Mouse (Mus musculus): ENCODE measurements around the gene Neurod2. TPM values are rescaled to one million over a fixed set of nuclear protein-coding genes. Genes with fewer than 3 reads are reported as not detected.

The Neurod2 gene
- polyA plus RNA-seq, 1 experiment from 2014 or later, result 64.1 TPM

DNA sequence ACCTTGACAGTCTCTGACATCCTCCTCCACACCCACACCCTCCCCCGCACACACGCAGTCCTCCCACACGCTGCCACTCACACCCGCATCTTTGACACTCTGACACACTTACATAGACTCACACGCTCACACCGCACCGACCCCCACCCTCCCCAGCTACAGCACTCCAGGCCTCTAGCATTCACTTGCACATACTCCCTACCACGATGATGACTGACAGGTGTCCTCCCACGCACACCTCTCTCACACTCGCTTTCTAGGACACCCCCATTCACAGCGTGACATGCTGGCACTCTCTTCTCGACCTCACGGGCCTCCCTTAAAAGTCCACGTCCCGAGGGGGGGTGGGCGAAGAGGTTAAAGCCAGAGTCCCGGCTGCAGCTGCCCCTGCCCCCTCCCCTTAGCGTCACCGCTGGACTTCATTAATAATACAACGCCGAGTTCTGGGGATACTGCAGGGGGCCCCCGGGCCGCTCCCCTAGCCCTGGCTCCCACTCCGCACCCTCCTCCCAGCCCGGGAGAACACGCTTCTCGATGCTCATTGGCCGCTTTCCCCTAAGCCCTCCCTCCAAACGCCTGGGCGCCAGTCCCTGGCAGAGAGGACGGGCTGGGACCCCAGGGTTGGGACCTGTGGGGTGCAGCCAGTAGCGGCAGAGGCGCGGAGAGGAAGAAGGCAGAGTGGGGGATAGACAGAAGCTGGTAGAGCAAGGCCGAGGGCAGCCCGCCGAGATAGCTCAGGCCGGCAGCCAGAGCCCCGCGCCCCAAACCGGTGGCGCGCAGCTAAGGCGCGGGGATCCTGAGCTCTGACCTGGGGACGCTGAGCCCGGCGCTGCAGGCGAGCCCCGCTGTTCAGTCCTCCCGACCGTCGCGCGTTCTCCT is 18.9 kb upstream of the Neurod2 start, which contains the start of gene Ppp1r1b:
Gene Ppp1r1b, plus strand, starts transcription at position 322 of the 879 bp plus-strand sequence.
- H3K9me3 ChIP-seq (replicated peaks; ENCODE audit: control insufficient read depth, low read length), result no peaks in the 10 kb centered on the region
- under 1% methylated on average over 52 of the region's 55 CpGs for WGBS

GRCm38 (mm10) chr11:98347385-98348082 is 18.1 kb upstream of the Neurod2 start:
- peaks cover 66% of the 10 kb centered on the region for H3K27me3 ChIP-seq (replicated peaks; ENCODE audit: control insufficient read depth, insufficient read depth, low read length)
- peak overlapping the region; percentile 25 for H3K9ac ChIP-seq (ENCODE audit: low read length)
- ATAC-seq (peak; percentile 21; the same call in 1 of the 2 replicates), DNase-seq (ENCODE audit: low spot score) (no peak)
- no peak overlapping the region for H3K27ac ChIP-seq (ENCODE audit: low read depth, low read length)
- H3K9me3 ChIP-seq (replicated peaks; ENCODE audit: control insufficient read depth, low read length), result no peaks in the 10 kb centered on the region
- H3K4me2 ChIP-seq (ENCODE audit: low read length), result peak overlapping the region; percentile 95
- whole genome bisulfite sequencing, result 8% methylated on average over 10 of the region's 12 CpGs
- H3K36me3 ChIP-seq (ENCODE audit: control insufficient read depth, insufficient read depth, low read length), result no peaks in the 10 kb centered on the region
- H3K4me3 ChIP-seq (ENCODE audit: low read depth, low read length), result peak overlapping the region; percentile 47; the same call in 1 of the 2 replicates
- peaks cover 5% of the 10 kb centered on the region for H3K4me1 ChIP-seq (ENCODE audit: control insufficient read depth, insufficient read depth, low read length)

More for the DNA sequence above, 18.9 kb upstream of the Neurod2 start, which contains the start of gene Ppp1r1b:
- peak within 1 kb of the TSS; percentile 47 for H3K4me3 ChIP-seq (ENCODE audit: low read depth, low read length)
- H3K9ac ChIP-seq (ENCODE audit: low read length), result peak within 1 kb of the TSS; percentile 65
- peaks cover 5% of the 10 kb centered on the region for H3K4me1 ChIP-seq (ENCODE audit: control insufficient read depth, insufficient read depth, low read length)
- H3K4me2 ChIP-seq (ENCODE audit: low read length), result peak within 1 kb of the TSS; percentile 95
- DNase-seq (ENCODE audit: low spot score) (peak; percentile 76), ATAC-seq (peak; percentile 83)
- H3K27ac ChIP-seq (ENCODE audit: low read depth, low read length), result no peak within 1 kb of the TSS
- H3K27me3 ChIP-seq (replicated peaks; ENCODE audit: control insufficient read depth, insufficient read depth, low read length), result peaks cover 66% of the 10 kb centered on the region
- no peaks in the 10 kb centered on the region for H3K36me3 ChIP-seq (ENCODE audit: control insufficient read depth, insufficient read depth, low read length)

- ATAC-seq (no peak), DNase-seq (ENCODE audit: low spot score) (no peak)
- WGBS, result 3% methylated on average over 9 of the region's 9 CpGs
- Histone ChIP-seq H3K27me3 (replicated peaks; ENCODE audit: control insufficient read depth, insufficient read depth, low read length) (peaks cover 58% of the 10 kb centered on the region), H3K9ac (ENCODE audit: low read length) (no peak overlapping the region), H3K27ac (ENCODE audit: low read depth, low read length) (no peak overlapping the region), H3K9me3 (replicated peaks; ENCODE audit: control insufficient read depth, low read length) (no peaks in the 10 kb centered on the region), H3K4me2 (ENCODE audit: low read length) (no peak overlapping the region), H3K4me1 (ENCODE audit: control insufficient read depth, insufficient read depth, low read length) (peaks cover 11% of the 10 kb centered on the region), H3K4me3 (ENCODE audit: low read depth, low read length) (no peak overlapping the region), H3K36me3 (ENCODE audit: control insufficient read depth, insufficient read depth, low read length) (no peaks in the 10 kb centered on the region)
Measured at GRCm38 (mm10) chr11:98346168-98346567, 16.7 kb upstream of the Neurod2 start.

DNA sequence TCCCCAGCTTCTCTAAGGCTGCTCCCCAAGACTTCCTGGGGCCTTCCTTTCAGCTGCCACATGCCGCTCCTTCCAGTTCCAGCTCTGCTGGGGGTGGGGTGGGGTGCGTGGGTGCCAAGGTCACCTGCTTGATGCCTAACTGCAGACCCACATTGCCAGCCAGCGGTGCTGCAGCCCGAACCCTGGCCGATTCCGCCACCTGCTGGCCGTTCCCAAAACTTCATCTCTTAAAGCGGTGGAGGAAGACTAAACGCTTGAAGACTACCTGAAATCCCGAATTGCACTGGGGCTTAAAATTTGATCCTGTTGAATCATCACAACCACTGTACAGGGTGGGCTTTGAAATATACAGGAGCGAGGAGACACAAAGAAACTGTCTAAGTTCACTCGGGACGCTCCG is 15.8 kb upstream of the Neurod2 start:
- no peak overlapping the region for H3K27ac ChIP-seq (ENCODE audit: low read depth, low read length)
- peak; percentile 79 for DNase-seq (ENCODE audit: low spot score)
- ATAC-seq, result no peak
- no peaks in the 10 kb centered on the region for H3K9me3 ChIP-seq (replicated peaks; ENCODE audit: control insufficient read depth, low read length)
- no peak overlapping the region for H3K4me3 ChIP-seq (ENCODE audit: low read depth, low read length)
- H3K4me1 ChIP-seq (ENCODE audit: control insufficient read depth, insufficient read depth, low read length), result peaks cover 15% of the 10 kb centered on the region
- H3K9ac ChIP-seq (ENCODE audit: low read length), result no peak overlapping the region
- no peaks in the 10 kb centered on the region for H3K36me3 ChIP-seq (ENCODE audit: control insufficient read depth, insufficient read depth, low read length)
- under 1% methylated on average over 14 of the region's 14 CpGs for WGBS
- peak overlapping the region; percentile 39 for H3K4me2 ChIP-seq (ENCODE audit: low read length)
- peaks cover 49% of the 10 kb centered on the region for H3K27me3 ChIP-seq (replicated peaks; ENCODE audit: control insufficient read depth, insufficient read depth, low read length)

DNA sequence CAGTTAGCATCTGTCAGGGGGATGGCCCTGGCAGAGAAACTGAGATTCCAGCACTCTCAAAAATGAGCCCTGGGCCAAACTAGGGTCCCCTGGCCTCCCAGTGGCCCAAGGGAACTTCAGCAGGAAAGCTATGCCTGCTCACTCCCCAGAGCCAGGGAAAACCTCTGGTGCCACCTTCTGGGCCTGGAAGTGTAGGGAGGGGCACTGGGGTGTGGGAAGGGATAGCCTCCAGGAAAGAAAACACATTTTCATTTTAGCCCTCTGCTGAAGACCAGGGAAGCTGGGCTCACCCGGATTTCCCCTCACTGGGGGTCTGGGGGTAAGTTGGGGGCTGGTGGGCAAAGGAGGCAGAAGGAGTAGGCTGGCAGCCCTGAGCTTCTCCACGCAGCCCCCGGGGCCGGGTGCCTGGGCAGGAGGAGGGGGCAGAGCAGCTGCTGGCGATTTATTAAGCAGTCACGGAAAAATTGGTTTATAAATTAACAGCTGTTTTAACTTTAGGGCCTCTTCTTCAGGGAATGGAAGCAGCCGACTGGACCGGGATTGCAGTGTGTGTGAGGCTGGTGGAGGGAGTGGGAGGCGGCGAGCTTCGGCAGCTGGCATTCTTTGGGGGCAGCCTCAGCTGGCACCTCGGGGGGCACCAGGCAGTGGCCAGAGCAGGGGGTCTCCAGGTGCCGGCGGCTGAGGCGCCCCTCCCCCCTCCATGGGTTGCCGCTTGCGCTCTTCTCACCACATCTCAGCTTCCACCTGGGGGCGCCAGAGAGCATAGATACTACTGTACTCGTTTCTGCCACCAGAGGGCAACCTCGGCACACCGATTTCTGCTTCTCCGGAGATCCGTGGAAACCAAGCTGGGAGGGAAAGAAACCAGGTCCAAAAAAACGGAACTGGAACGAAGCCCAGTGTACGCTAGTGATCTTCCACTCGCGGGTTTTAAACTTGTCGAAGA is 12.8 kb upstream of the Neurod2 start:
- Histone ChIP-seq H3K4me1 (ENCODE audit: control insufficient read depth, insufficient read depth, low read length) (peaks cover 17% of the 10 kb centered on the region), H3K9me3 (replicated peaks; ENCODE audit: control insufficient read depth, low read length) (no peaks in the 10 kb centered on the region), H3K9ac (ENCODE audit: low read length) (peak overlapping the region; percentile 40; the same call in 1 of the 2 replicates), H3K27me3 (replicated peaks; ENCODE audit: control insufficient read depth, insufficient read depth, low read length) (peaks cover 32% of the 10 kb centered on the region), H3K36me3 (ENCODE audit: control insufficient read depth, insufficient read depth, low read length) (no peaks in the 10 kb centered on the region), H3K4me2 (ENCODE audit: low read length) (peak overlapping the region; percentile 51), H3K4me3 (ENCODE audit: low read depth, low read length) (peak overlapping the region; percentile 23), H3K27ac (ENCODE audit: low read depth, low read length) (no peak overlapping the region; the same call in 1 of the 2 replicates)
- WGBS, result under 1% methylated on average over 29 of the region's 29 CpGs
- peak; percentile 47 for ATAC-seq
- DNase-seq (ENCODE audit: low spot score), result peak; percentile 91

GRCm38 (mm10) chr11:98341174-98341573 is 11.7 kb upstream of the Neurod2 start:
- no peak overlapping the region for H3K4me3 ChIP-seq (ENCODE audit: low read depth, low read length)
- DNase-seq (ENCODE audit: low spot score), result no peak
- no peaks in the 10 kb centered on the region for H3K36me3 ChIP-seq (ENCODE audit: control insufficient read depth, insufficient read depth, low read length)
- no peak overlapping the region for H3K27ac ChIP-seq (ENCODE audit: low read depth, low read length)
- ATAC-seq, result no peak
- H3K4me1 ChIP-seq (ENCODE audit: control insufficient read depth, insufficient read depth, low read length), result peaks cover 17% of the 10 kb centered on the region
- 66% methylated on average over 4 of the region's 4 CpGs for WGBS
- H3K9me3 ChIP-seq (replicated peaks; ENCODE audit: control insufficient read depth, low read length), result no peaks in the 10 kb centered on the region
- H3K4me2 ChIP-seq (ENCODE audit: low read length), result no peak overlapping the region
- peaks cover 32% of the 10 kb centered on the region for H3K27me3 ChIP-seq (replicated peaks; ENCODE audit: control insufficient read depth, insufficient read depth, low read length)
- no peak overlapping the region for H3K9ac ChIP-seq (ENCODE audit: low read length)

- no peaks in the 10 kb centered on the region for H3K36me3 ChIP-seq (ENCODE audit: control insufficient read depth, insufficient read depth, low read length)
- H3K4me3 ChIP-seq (ENCODE audit: low read depth, low read length), result no peak overlapping the region
- peak overlapping the region; percentile 6; the same call in 1 of the 2 replicates for H3K4me2 ChIP-seq (ENCODE audit: low read length)
- H3K9ac ChIP-seq (ENCODE audit: low read length), result no peak overlapping the region
- 8% methylated on average over 4 of the region's 4 CpGs for WGBS
- DNase-seq (ENCODE audit: low spot score), result no peak
- ATAC-seq, result no peak
- no peaks in the 10 kb centered on the region for H3K9me3 ChIP-seq (replicated peaks; ENCODE audit: control insufficient read depth, low read length)
- H3K4me1 ChIP-seq (ENCODE audit: control insufficient read depth, insufficient read depth, low read length), result peaks cover 17% of the 10 kb centered on the region
- H3K27me3 ChIP-seq (replicated peaks; ENCODE audit: control insufficient read depth, insufficient read depth, low read length), result peaks cover 33% of the 10 kb centered on the region
- H3K27ac ChIP-seq (ENCODE audit: low read depth, low read length), result peak overlapping the region; percentile 99; the same call in 1 of the 2 replicates
Measured at GRCm38 (mm10) chr11:98340597-98340996, 11.1 kb upstream of the Neurod2 start.

GRCm38 (mm10) chr11:98339679-98340287 is 10.3 kb upstream of the Neurod2 start:
- peak overlapping the region; percentile 46; the same call in 1 of the 2 replicates for H3K4me3 ChIP-seq (ENCODE audit: low read depth, low read length)
- ATAC-seq, result no peak
- H3K36me3 ChIP-seq (ENCODE audit: control insufficient read depth, insufficient read depth, low read length), result no peaks in the 10 kb centered on the region
- DNase-seq (ENCODE audit: low spot score), result peak; percentile 48
- H3K4me1 ChIP-seq (ENCODE audit: control insufficient read depth, insufficient read depth, low read length), result peaks cover 21% of the 10 kb centered on the region
- peaks cover 35% of the 10 kb centered on the region for H3K27me3 ChIP-seq (replicated peaks; ENCODE audit: control insufficient read depth, insufficient read depth, low read length)
- WGBS, result 6% methylated on average over 11 of the region's 11 CpGs
- peak overlapping the region; percentile 95 for H3K4me2 ChIP-seq (ENCODE audit: low read length)
- H3K9me3 ChIP-seq (replicated peaks; ENCODE audit: control insufficient read depth, low read length), result no peaks in the 10 kb centered on the region
- peak overlapping the region; percentile 84; the same call in 1 of the 2 replicates for H3K9ac ChIP-seq (ENCODE audit: low read length)
- H3K27ac ChIP-seq (ENCODE audit: low read depth, low read length), result peak overlapping the region; percentile 99

All from forebrain, embryonic 14.5 days (tissue).